Mouse (Mus musculus): ENCODE data around the gene Ptprd. TPM values are rescaled to one million over a fixed set of nuclear protein-coding genes. Genes with fewer than 3 reads are reported as not detected.

Ptprd gene
- polyA plus RNA-seq, 1 experiment from 2014 or later = 161 TPM

GRCm38 (mm10) chr4:77251188-77251587 is 960.6 kb downstream of the Ptprd start:
- H3K27me3 ChIP-seq (replicated peaks; ENCODE audit: control insufficient read depth, insufficient read depth, low read length) = no peaks in the 10 kb centered on the region
- no peak overlapping the region for H3K4me2 ChIP-seq (ENCODE audit: low read length)
- no peaks in the 10 kb centered on the region for H3K4me1 ChIP-seq (replicated peaks; ENCODE audit: control insufficient read depth, insufficient read depth, low read length)
- H3K9ac ChIP-seq (replicated peaks; ENCODE audit: low read depth, low read length) = no peak overlapping the region
- H3K27ac ChIP-seq (ENCODE audit: low read length) = no peak overlapping the region
- 68% methylated on average over 4 of the region's 4 CpGs for WGBS
- H3K4me3 ChIP-seq (replicated peaks; ENCODE audit: low read length) = no peak overlapping the region
- H3K36me3 ChIP-seq (ENCODE audit: control insufficient read depth, insufficient read depth) = no peaks in the 10 kb centered on the region
- ATAC-seq = no peak
- no peaks in the 10 kb centered on the region for H3K9me3 ChIP-seq (ENCODE audit: control insufficient read depth, low read length)

GRCm38 (mm10) chr4:77249801-77250200 is 962.0 kb downstream of the Ptprd start:
- Histone ChIP-seq H3K27ac (ENCODE audit: low read length) (no peak overlapping the region), H3K4me2 (ENCODE audit: low read length) (no peak overlapping the region), H3K9me3 (ENCODE audit: control insufficient read depth, low read length) (no peaks in the 10 kb centered on the region), H3K4me3 (replicated peaks; ENCODE audit: low read length) (no peak overlapping the region), H3K36me3 (ENCODE audit: control insufficient read depth, insufficient read depth) (no peaks in the 10 kb centered on the region), H3K9ac (replicated peaks; ENCODE audit: low read depth, low read length) (no peak overlapping the region), H3K4me1 (replicated peaks; ENCODE audit: control insufficient read depth, insufficient read depth, low read length) (no peaks in the 10 kb centered on the region), H3K27me3 (replicated peaks; ENCODE audit: control insufficient read depth, insufficient read depth, low read length) (no peaks in the 10 kb centered on the region)
- ATAC-seq = no peak
- WGBS = 52% methylated on average over 1 of the region's 1 CpGs

- H3K27me3 ChIP-seq (replicated peaks; ENCODE audit: control insufficient read depth, insufficient read depth, low read length) = no peaks in the 10 kb centered on the region
- 86% methylated on average over 1 of the region's 1 CpGs for WGBS
- H3K9me3 ChIP-seq (ENCODE audit: control insufficient read depth, low read length) = no peaks in the 10 kb centered on the region
- H3K4me1 ChIP-seq (replicated peaks; ENCODE audit: control insufficient read depth, insufficient read depth, low read length) = no peaks in the 10 kb centered on the region
- no peak overlapping the region for H3K9ac ChIP-seq (replicated peaks; ENCODE audit: low read depth, low read length)
- no peak overlapping the region for H3K4me3 ChIP-seq (replicated peaks; ENCODE audit: low read length)
- no peaks in the 10 kb centered on the region for H3K36me3 ChIP-seq (ENCODE audit: control insufficient read depth, insufficient read depth)
- H3K27ac ChIP-seq (ENCODE audit: low read length) = no peak overlapping the region
- ATAC-seq = no peak
- H3K4me2 ChIP-seq (ENCODE audit: low read length) = no peak overlapping the region
These were observed 962.8 kb downstream of the Ptprd start for GRCm38 (mm10) chr4:77248918-77249317.

- Histone ChIP-seq H3K4me2 (ENCODE audit: low read length) (no peak overlapping the region), H3K36me3 (ENCODE audit: control insufficient read depth, insufficient read depth) (no peaks in the 10 kb centered on the region), H3K27me3 (replicated peaks; ENCODE audit: control insufficient read depth, insufficient read depth, low read length) (no peaks in the 10 kb centered on the region), H3K4me3 (replicated peaks; ENCODE audit: low read length) (no peak overlapping the region), H3K9ac (replicated peaks; ENCODE audit: low read depth, low read length) (no peak overlapping the region), H3K4me1 (replicated peaks; ENCODE audit: control insufficient read depth, insufficient read depth, low read length) (no peaks in the 10 kb centered on the region), H3K27ac (ENCODE audit: low read length) (no peak overlapping the region), H3K9me3 (ENCODE audit: control insufficient read depth, low read length) (no peaks in the 10 kb centered on the region)
- no peak for ATAC-seq
- WGBS = 74% methylated on average over 6 of the region's 6 CpGs
These were observed 969.8 kb downstream of the Ptprd start for GRCm38 (mm10) chr4:77241852-77242455.

GRCm38 (mm10) chr4:77238144-77238543 is 973.6 kb downstream of the Ptprd start:
- ATAC-seq = no peak
- 79% methylated on average over 1 of the region's 1 CpGs for WGBS
- Histone ChIP-seq H3K4me3 (replicated peaks; ENCODE audit: low read length) (no peak overlapping the region), H3K36me3 (ENCODE audit: control insufficient read depth, insufficient read depth) (no peaks in the 10 kb centered on the region), H3K27ac (ENCODE audit: low read length) (no peak overlapping the region), H3K9me3 (ENCODE audit: control insufficient read depth, low read length) (no peaks in the 10 kb centered on the region), H3K27me3 (replicated peaks; ENCODE audit: control insufficient read depth, insufficient read depth, low read length) (no peaks in the 10 kb centered on the region), H3K4me2 (ENCODE audit: low read length) (no peak overlapping the region), H3K4me1 (replicated peaks; ENCODE audit: control insufficient read depth, insufficient read depth, low read length) (no peaks in the 10 kb centered on the region), H3K9ac (replicated peaks; ENCODE audit: low read depth, low read length) (no peak overlapping the region)

GRCm38 (mm10) chr4:77233243-77233642 is 978.5 kb downstream of the Ptprd start:
- no peaks in the 10 kb centered on the region for H3K9me3 ChIP-seq (ENCODE audit: control insufficient read depth, low read length)
- no peaks in the 10 kb centered on the region for H3K27me3 ChIP-seq (replicated peaks; ENCODE audit: control insufficient read depth, insufficient read depth, low read length)
- WGBS = 59% methylated on average over 2 of the region's 2 CpGs
- H3K9ac ChIP-seq (replicated peaks; ENCODE audit: low read depth, low read length) = no peak overlapping the region
- no peak overlapping the region for H3K4me2 ChIP-seq (ENCODE audit: low read length)
- no peak for ATAC-seq
- no peak overlapping the region for H3K27ac ChIP-seq (ENCODE audit: low read length)
- no peaks in the 10 kb centered on the region for H3K36me3 ChIP-seq (ENCODE audit: control insufficient read depth, insufficient read depth)
- no peak overlapping the region for H3K4me3 ChIP-seq (replicated peaks; ENCODE audit: low read length)
- no peaks in the 10 kb centered on the region for H3K4me1 ChIP-seq (replicated peaks; ENCODE audit: control insufficient read depth, insufficient read depth, low read length)

GRCm38 (mm10) chr4:77168866-77169265 is 1042.9 kb downstream of the Ptprd start:
- Histone ChIP-seq H3K27me3 (replicated peaks; ENCODE audit: control insufficient read depth, insufficient read depth, low read length) (no peaks in the 10 kb centered on the region), H3K27ac (ENCODE audit: low read length) (no peak overlapping the region), H3K4me3 (replicated peaks; ENCODE audit: low read length) (no peak overlapping the region), H3K4me2 (ENCODE audit: low read length) (no peak overlapping the region), H3K4me1 (replicated peaks; ENCODE audit: control insufficient read depth, insufficient read depth, low read length) (no peaks in the 10 kb centered on the region), H3K9me3 (ENCODE audit: control insufficient read depth, low read length) (no peaks in the 10 kb centered on the region), H3K9ac (replicated peaks; ENCODE audit: low read depth, low read length) (no peak overlapping the region), H3K36me3 (ENCODE audit: control insufficient read depth, insufficient read depth) (no peaks in the 10 kb centered on the region)
- 80% methylated on average over 8 of the region's 8 CpGs for WGBS
- no peak for ATAC-seq

- no peak overlapping the region for H3K4me2 ChIP-seq (ENCODE audit: low read length)
- H3K9me3 ChIP-seq (ENCODE audit: control insufficient read depth, low read length) = no peaks in the 10 kb centered on the region
- H3K4me1 ChIP-seq (replicated peaks; ENCODE audit: control insufficient read depth, insufficient read depth, low read length) = peaks cover 3% of the 10 kb centered on the region; the same call in 1 of the 2 replicates
- no peak for ATAC-seq
- H3K27me3 ChIP-seq (replicated peaks; ENCODE audit: control insufficient read depth, insufficient read depth, low read length) = no peaks in the 10 kb centered on the region
- no peaks in the 10 kb centered on the region for H3K36me3 ChIP-seq (ENCODE audit: control insufficient read depth, insufficient read depth)
- 91% methylated on average over 3 of the region's 3 CpGs for WGBS
- no peak overlapping the region for H3K4me3 ChIP-seq (replicated peaks; ENCODE audit: low read length)
- no peak overlapping the region for H3K9ac ChIP-seq (replicated peaks; ENCODE audit: low read depth, low read length)
- no peak overlapping the region for H3K27ac ChIP-seq (ENCODE audit: low read length)
These were observed 1054.2 kb downstream of the Ptprd start for GRCm38 (mm10) chr4:77157601-77158000.

GRCm38 (mm10) chr4:77155561-77155960 is 1056.2 kb downstream of the Ptprd start:
- no peak overlapping the region for H3K27ac ChIP-seq (ENCODE audit: low read length)
- WGBS = 51% methylated on average over 2 of the region's 2 CpGs
- H3K4me1 ChIP-seq (replicated peaks; ENCODE audit: control insufficient read depth, insufficient read depth, low read length) = peaks cover 3% of the 10 kb centered on the region; the same call in 1 of the 2 replicates

GRCm38 (mm10) chr4:77155037-77155436 is 1056.7 kb downstream of the Ptprd start:
- Histone ChIP-seq H3K4me1 (replicated peaks; ENCODE audit: control insufficient read depth, insufficient read depth, low read length) (peaks cover 3% of the 10 kb centered on the region; the same call in 1 of the 2 replicates), H3K27ac (ENCODE audit: low read length) (no peak overlapping the region), H3K9me3 (ENCODE audit: control insufficient read depth, low read length) (no peaks in the 10 kb centered on the region), H3K27me3 (replicated peaks; ENCODE audit: control insufficient read depth, insufficient read depth, low read length) (no peaks in the 10 kb centered on the region), H3K36me3 (ENCODE audit: control insufficient read depth, insufficient read depth) (no peaks in the 10 kb centered on the region), H3K4me3 (replicated peaks; ENCODE audit: low read length) (no peak overlapping the region), H3K4me2 (ENCODE audit: low read length) (no peak overlapping the region), H3K9ac (replicated peaks; ENCODE audit: low read depth, low read length) (no peak overlapping the region)
- 0 out of 2 replicates have a peak, but pooled peaks have one; percentile 46 for ATAC-seq
- whole genome bisulfite sequencing = 83% methylated on average over 1 of the region's 1 CpGs

More at GRCm38 (mm10) chr4:77155561-77155960, 1056.2 kb downstream of the Ptprd start:
- ATAC-seq = peak; percentile 97
- Histone ChIP-seq H3K36me3 (ENCODE audit: control insufficient read depth, insufficient read depth) (no peaks in the 10 kb centered on the region), H3K9me3 (ENCODE audit: control insufficient read depth, low read length) (no peaks in the 10 kb centered on the region), H3K27me3 (replicated peaks; ENCODE audit: control insufficient read depth, insufficient read depth, low read length) (no peaks in the 10 kb centered on the region), H3K4me2 (ENCODE audit: low read length) (no peak overlapping the region), H3K4me3 (replicated peaks; ENCODE audit: low read length) (no peak overlapping the region), H3K9ac (replicated peaks; ENCODE audit: low read depth, low read length) (no peak overlapping the region)
